Mouse (Mus musculus) C2C12 (cell line): ENCODE results near the gene Mylk3. TPM values are rescaled to one million over a fixed set of nuclear protein-coding genes. Genes with fewer than 3 reads are reported as not detected.

Experiments used
- H3K27me3 ChIP-seq: one replicate; pipeline ENCODE4 v1.6.1; 2011; ENCODE audit not compliant: control insufficient read depth, insufficient read depth, insufficient read length
- H3K36me3 ChIP-seq: one replicate; pipeline ENCODE4 v1.6.1; 2011; ENCODE audit not compliant: control insufficient read depth, insufficient read depth
- H3K4me3 ChIP-seq: one replicate; pipeline ENCODE4 v1.5.1; 2011; ENCODE audit warnings: mild to moderate bottlenecking, control low read depth; ENCODE audit not compliant: poor library complexity, insufficient read depth, severe bottlenecking
- H3K79me2 ChIP-seq: one replicate; pipeline ENCODE4 v1.6.1; 2011; ENCODE audit not compliant: control insufficient read depth, insufficient read depth
- H3K79me3 ChIP-seq: one replicate; pipeline ENCODE4 v1.6.1; 2011; ENCODE audit warnings: low read depth, control low read depth
- H3ac ChIP-seq: one replicate; pipeline ENCODE3; 2011; ENCODE audit warnings: low read depth; ENCODE audit not compliant: control insufficient read depth, insufficient read length
- CEBPB ChIP-seq: IDR thresholded peaks from one replicate; pipeline ENCODE4 v1.6.1; 2011; ENCODE audit warnings: low read depth, mild to moderate bottlenecking, control low read depth, moderate library complexity
- CTCF ChIP-seq: IDR thresholded peaks from one replicate; pipeline ENCODE4 v1.5.1; 2011; ENCODE audit not compliant: control insufficient read depth, insufficient read depth, insufficient read length
- FOSL1 ChIP-seq: IDR thresholded peaks from one replicate; pipeline ENCODE4 v1.8.0; 2011; ENCODE audit warnings: mild to moderate bottlenecking, low read length; ENCODE audit not compliant: poor library complexity, insufficient read depth, severe bottlenecking
- MAX ChIP-seq: IDR thresholded peaks from one replicate; pipeline ENCODE4 v1.6.1; 2011; ENCODE audit warnings: mild to moderate bottlenecking, control low read depth
- MYOD1 ChIP-seq: IDR thresholded peaks from one replicate; pipeline ENCODE4 v1.6.1; 2011; ENCODE audit warnings: low read depth; ENCODE audit not compliant: control insufficient read depth, insufficient read length
- MYOG ChIP-seq: IDR thresholded peaks from one replicate; pipeline ENCODE4 v1.6.1; 2011; ENCODE audit not compliant: control insufficient read depth, insufficient read length; ENCODE audit errors: extremely low read depth
- USF1 ChIP-seq: IDR thresholded peaks from one replicate; pipeline ENCODE4 v1.6.1; 2011; ENCODE audit warnings: low read depth, mild to moderate bottlenecking, control low read depth, moderate library complexity
- polyA plus RNA-seq: library from polyadenylated mRNA; unstranded; fragments of >200 nt; fragmentation: generic; extraction: Trizol; gene quantifications from one replicate; pipeline ENCODE4 v1.2.1, GENCODE M21; 2012; ENCODE audit warnings: missing spikeins

The Mylk3 gene
- polyA plus RNA-seq, 1 experiment: not detected

- no peaks in the 10 kb centered on the region for H3K79me3 ChIP-seq
- H3K36me3 ChIP-seq: no peaks in the 10 kb centered on the region
- no peak overlapping the region for H3ac ChIP-seq
- H3K79me2 ChIP-seq: no peaks in the 10 kb centered on the region
- no peaks in the 10 kb centered on the region for H3K27me3 ChIP-seq
- H3K4me3 ChIP-seq: no peak overlapping the region
- TF ChIP-seq USF1 (no peak), MAX (no peak), FOSL1 (no peak), MYOG (no peak), CTCF (no peak), CEBPB (no peak), MYOD1 (no peak)
Measured at GRCm38 (mm10) chr8:85372465-85372839, 13.7 kb downstream of the Mylk3 start.

DNA sequence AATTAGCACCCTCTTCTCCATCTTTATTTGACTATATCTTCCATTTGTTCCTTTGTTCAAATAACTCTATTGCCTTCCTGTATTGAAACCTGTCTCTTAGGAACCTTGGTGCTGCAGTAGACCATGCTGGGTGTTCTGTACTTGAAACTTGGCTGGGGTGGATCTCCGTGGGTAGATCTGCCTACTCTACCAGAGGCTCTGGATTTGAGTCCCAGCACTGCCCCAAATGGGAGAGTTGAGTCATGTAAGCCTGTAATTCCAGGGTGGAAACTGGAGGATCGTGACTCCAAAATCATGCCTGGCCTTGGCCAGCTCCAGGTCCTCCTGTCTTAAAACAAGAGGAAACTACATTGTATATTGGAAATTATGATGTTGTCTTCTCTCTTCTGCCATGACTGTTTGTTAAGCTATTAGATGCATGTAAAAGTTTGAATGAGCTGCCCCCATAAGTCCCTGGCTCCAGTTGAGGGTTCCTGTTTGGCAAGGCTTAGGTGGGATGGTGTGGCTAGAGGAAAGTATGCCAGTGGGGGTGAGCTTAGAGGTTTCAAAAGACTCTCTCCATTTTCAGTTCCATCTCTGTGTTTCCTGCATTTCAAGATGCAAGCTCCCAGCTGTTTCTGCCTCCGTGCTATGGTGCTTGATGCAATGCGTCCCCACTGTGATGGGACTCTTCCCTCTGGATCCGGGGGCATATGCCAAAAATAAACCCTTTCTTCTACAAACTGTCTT lies 14.2 kb downstream of the Mylk3 start:
- Histone ChIP-seq H3K27me3 (no peaks in the 10 kb centered on the region), H3K79me2 (no peaks in the 10 kb centered on the region), H3K4me3 (no peak overlapping the region), H3K79me3 (no peaks in the 10 kb centered on the region), H3ac (no peak overlapping the region), H3K36me3 (no peaks in the 10 kb centered on the region)
- TF ChIP-seq CTCF: no peak
- no peak for TF ChIP-seq MYOD1
- TF ChIP-seq MAX: no peak
- TF ChIP-seq CEBPB: no peak
- no peak for TF ChIP-seq FOSL1
- no peak for TF ChIP-seq MYOG
- no peak for TF ChIP-seq USF1

DNA sequence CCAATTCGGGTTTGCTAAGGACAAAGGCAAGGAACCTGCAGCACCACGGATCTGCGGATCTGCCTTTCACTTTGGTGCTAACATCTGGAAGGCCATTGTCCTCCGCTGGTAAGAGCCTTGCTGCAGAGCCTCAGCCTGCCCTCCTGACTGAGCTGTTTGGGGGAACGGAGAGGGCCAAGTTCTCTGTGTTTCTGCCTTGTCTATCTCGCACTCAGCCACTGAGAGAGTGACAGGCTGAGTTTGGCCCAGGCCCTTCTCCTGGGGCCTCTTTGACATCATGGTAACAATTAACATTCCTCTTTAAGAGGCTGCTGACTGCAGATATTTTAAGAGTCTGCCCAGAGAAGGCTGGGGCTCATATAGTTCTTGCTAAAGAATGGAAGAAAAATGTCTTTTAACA lies 21.0 kb downstream of the Mylk3 start:
- TF ChIP-seq FOSL1 (no peak), USF1 (no peak), MYOD1 (no peak), MAX (no peak), CTCF (no peak), CEBPB (no peak), MYOG (no peak)
- Histone ChIP-seq H3K79me3 (no peaks in the 10 kb centered on the region), H3K4me3 (no peak overlapping the region), H3K36me3 (no peaks in the 10 kb centered on the region), H3ac (no peak overlapping the region), H3K27me3 (peaks cover 6% of the 10 kb centered on the region), H3K79me2 (no peaks in the 10 kb centered on the region)

- Histone ChIP-seq H3K27me3 (peaks cover 6% of the 10 kb centered on the region), H3K36me3 (no peaks in the 10 kb centered on the region), H3ac (no peak overlapping the region), H3K79me3 (no peaks in the 10 kb centered on the region), H3K4me3 (no peak overlapping the region), H3K79me2 (no peaks in the 10 kb centered on the region)
- TF ChIP-seq MAX (no peak), MYOG (no peak), CTCF (no peak), CEBPB (no peak), MYOD1 (no peak), USF1 (no peak), FOSL1 (no peak)
Measured at GRCm38 (mm10) chr8:85364628-85365027, 21.5 kb downstream of the Mylk3 start.

GRCm38 (mm10) chr8:85363406-85363805 lies 22.7 kb downstream of the Mylk3 start:
- H3K79me2 ChIP-seq: no peaks in the 10 kb centered on the region
- no peak overlapping the region for H3ac ChIP-seq

GRCm38 (mm10) chr8:85362211-85362610 lies 23.9 kb downstream of the Mylk3 start:
- peaks cover 10% of the 10 kb centered on the region for H3K27me3 ChIP-seq
- H3K79me2 ChIP-seq: no peaks in the 10 kb centered on the region
- TF ChIP-seq MYOD1 (no peak), USF1 (no peak), CEBPB (no peak), MAX (no peak), FOSL1 (no peak), CTCF (no peak), MYOG (no peak)
- H3K79me3 ChIP-seq: no peaks in the 10 kb centered on the region
- no peaks in the 10 kb centered on the region for H3K36me3 ChIP-seq
- no peak overlapping the region for H3K4me3 ChIP-seq
- no peak overlapping the region for H3ac ChIP-seq

More at GRCm38 (mm10) chr8:85363406-85363805, 22.7 kb downstream of the Mylk3 start:
- Histone ChIP-seq H3K4me3 (no peak overlapping the region), H3K27me3 (peaks cover 10% of the 10 kb centered on the region), H3K36me3 (no peaks in the 10 kb centered on the region), H3K79me3 (no peaks in the 10 kb centered on the region)
- no peak for TF ChIP-seq MAX
- TF ChIP-seq CEBPB: no peak
- TF ChIP-seq CTCF: no peak
- no peak for TF ChIP-seq USF1
- no peak for TF ChIP-seq MYOG
- no peak for TF ChIP-seq FOSL1
- no peak for TF ChIP-seq MYOD1
